Mouse (Mus musculus): ENCODE results near the gene Vmn1r191. TPM values are rescaled to one million over a fixed set of nuclear protein-coding genes. Genes with fewer than 3 reads are reported as not detected.
"Not testable (repeated sequence)": the region's sequence is repeated elsewhere in the genome, so short reads cannot be mapped to it uniquely, and the experiment has no call there.

The Vmn1r191 gene
- polyA plus RNA-seq (2012; fragmentation: generic; extraction: Trizol), result not detected
- long read RNA-seq, experiment 1, result 0 reads
- long read RNA-seq, experiment 2, result 0 reads

- Histone ChIP-seq H3K36me3 (ENCODE audit: control insufficient read depth, insufficient read depth) (no peaks in the 10 kb centered on the region), H3K79me2 (ENCODE audit: control insufficient read depth, insufficient read depth) (no peaks in the 10 kb centered on the region), H3K4me3 (ENCODE audit: insufficient read depth, poor library complexity, severe bottlenecking) (no peak within 1 kb of the TSS), H3K27me3 (ENCODE audit: control insufficient read depth, insufficient read depth, insufficient read length) (no peaks in the 10 kb centered on the region), H3ac (ENCODE audit: control insufficient read depth, insufficient read length, low read depth) (no peak within 1 kb of the TSS), H3K79me3 (ENCODE audit: low read depth) (no peaks in the 10 kb centered on the region)
- TF ChIP-seq CEBPB (IDR thresholded peaks at IDR 0.05; ENCODE audit: low read depth), result no peak
- no peak for TF ChIP-seq MAX (IDR thresholded peaks at IDR 0.05)
Observed at GRCm38 (mm10) chr13:22183869-22184268, at the start of gene Vmn1r191. Gene Vmn1r191, minus strand, starts transcription at chr13:22183969.

- not testable (repeated sequence) for H3ac ChIP-seq (ENCODE audit: control insufficient read depth, insufficient read length, low read depth); H3K79me3 ChIP-seq (ENCODE audit: low read depth); H3K79me2 ChIP-seq (ENCODE audit: control insufficient read depth, insufficient read depth); H3K4me3 ChIP-seq (ENCODE audit: insufficient read depth, poor library complexity, severe bottlenecking); H3K36me3 ChIP-seq (ENCODE audit: control insufficient read depth, insufficient read depth); H3K27me3 ChIP-seq (ENCODE audit: control insufficient read depth, insufficient read depth, insufficient read length)
Observed at GRCm38 (mm10) chr13:22223060-22223459, 39.3 kb upstream of the Vmn1r191 start, which contains the start of gene Vmn1r193. Gene Vmn1r193, minus strand, starts transcription at chr13:22223160.

DNA sequence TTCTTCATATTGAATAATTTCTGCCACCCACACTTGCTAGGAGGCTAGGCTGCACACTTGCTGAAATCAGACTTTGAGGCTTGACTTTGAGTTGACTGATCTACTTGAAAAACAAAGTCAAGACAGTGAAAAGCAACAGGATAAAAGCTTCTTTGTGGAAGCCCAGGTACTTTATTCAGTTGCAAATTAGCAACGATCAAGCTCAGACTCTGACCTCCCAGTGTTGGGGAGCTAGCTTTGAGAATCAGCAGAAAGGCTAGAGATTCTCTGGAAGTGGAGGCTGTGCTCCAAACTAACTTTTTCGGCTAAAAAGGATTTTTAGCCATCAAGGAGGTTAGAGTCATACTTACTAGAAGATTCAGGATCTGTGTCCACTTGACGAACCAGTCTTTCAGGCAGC is 9.0 kb upstream of the Vmn1r191 start:
- H3K79me3 ChIP-seq (ENCODE audit: low read depth); H3K4me3 ChIP-seq (ENCODE audit: insufficient read depth, poor library complexity, severe bottlenecking); H3K79me2 ChIP-seq (ENCODE audit: control insufficient read depth, insufficient read depth); H3K36me3 ChIP-seq (ENCODE audit: control insufficient read depth, insufficient read depth); H3K27me3 ChIP-seq (ENCODE audit: control insufficient read depth, insufficient read depth, insufficient read length); H3ac ChIP-seq (ENCODE audit: control insufficient read depth, insufficient read length, low read depth): not testable (repeated sequence)

GRCm38 (mm10) chr13:22191041-22191440 is 7.3 kb upstream of the Vmn1r191 start, which contains the start of gene Vmn1r192:
Gene Vmn1r192, minus strand, starts transcription at chr13:22191141.
- Histone ChIP-seq H3K79me3 (ENCODE audit: low read depth) (no peaks in the 10 kb centered on the region), H3K79me2 (ENCODE audit: control insufficient read depth, insufficient read depth) (no peaks in the 10 kb centered on the region), H3ac (ENCODE audit: control insufficient read depth, insufficient read length, low read depth) (no peak within 1 kb of the TSS), H3K4me3 (ENCODE audit: insufficient read depth, poor library complexity, severe bottlenecking) (no peak within 1 kb of the TSS), H3K36me3 (ENCODE audit: control insufficient read depth, insufficient read depth) (no peaks in the 10 kb centered on the region), H3K27me3 (ENCODE audit: control insufficient read depth, insufficient read depth, insufficient read length) (no peaks in the 10 kb centered on the region)
- no peak for TF ChIP-seq CTCF (IDR thresholded peaks at IDR 0.05; ENCODE audit: control insufficient read depth, insufficient read depth, insufficient read length)
- no peak for TF ChIP-seq MYOG (IDR thresholded peaks at IDR 0.05; ENCODE audit: control insufficient read depth, extremely low read depth, insufficient read length)
- TF ChIP-seq MYOD1 (IDR thresholded peaks at IDR 0.05; ENCODE audit: control insufficient read depth, insufficient read length, low read depth), result no peak
- no peak for TF ChIP-seq CEBPB (IDR thresholded peaks at IDR 0.05; ENCODE audit: low read depth)
- no peak for TF ChIP-seq USF1 (IDR thresholded peaks at IDR 0.05; ENCODE audit: low read depth)
- no peak for TF ChIP-seq FOSL1 (IDR thresholded peaks at IDR 0.05; ENCODE audit: insufficient read depth, low read length, poor library complexity, severe bottlenecking)
- no peak for TF ChIP-seq MAX (IDR thresholded peaks at IDR 0.05)

GRCm38 (mm10) chr13:22190385-22190784 is 6.6 kb upstream of the Vmn1r191 start:
- TF ChIP-seq MAX (IDR thresholded peaks at IDR 0.05) (no peak), MYOG (IDR thresholded peaks at IDR 0.05; ENCODE audit: control insufficient read depth, extremely low read depth, insufficient read length) (no peak), FOSL1 (IDR thresholded peaks at IDR 0.05; ENCODE audit: insufficient read depth, low read length, poor library complexity, severe bottlenecking) (no peak), USF1 (IDR thresholded peaks at IDR 0.05; ENCODE audit: low read depth) (no peak), CTCF (IDR thresholded peaks at IDR 0.05; ENCODE audit: control insufficient read depth, insufficient read depth, insufficient read length) (no peak), CEBPB (IDR thresholded peaks at IDR 0.05; ENCODE audit: low read depth) (no peak), MYOD1 (IDR thresholded peaks at IDR 0.05; ENCODE audit: control insufficient read depth, insufficient read length, low read depth) (no peak)
- no peak overlapping the region for H3ac ChIP-seq (ENCODE audit: control insufficient read depth, insufficient read length, low read depth)
- no peaks in the 10 kb centered on the region for H3K79me3 ChIP-seq (ENCODE audit: low read depth)
- H3K4me3 ChIP-seq (ENCODE audit: insufficient read depth, poor library complexity, severe bottlenecking), result no peak overlapping the region
- no peaks in the 10 kb centered on the region for H3K27me3 ChIP-seq (ENCODE audit: control insufficient read depth, insufficient read depth, insufficient read length)
- H3K79me2 ChIP-seq (ENCODE audit: control insufficient read depth, insufficient read depth), result no peaks in the 10 kb centered on the region
- no peaks in the 10 kb centered on the region for H3K36me3 ChIP-seq (ENCODE audit: control insufficient read depth, insufficient read depth)

GRCm38 (mm10) chr13:22189313-22189712 is 5.5 kb upstream of the Vmn1r191 start:
- no peaks in the 10 kb centered on the region for H3K79me3 ChIP-seq (ENCODE audit: low read depth)
- no peaks in the 10 kb centered on the region for H3K79me2 ChIP-seq (ENCODE audit: control insufficient read depth, insufficient read depth)
- no peak overlapping the region for H3ac ChIP-seq (ENCODE audit: control insufficient read depth, insufficient read length, low read depth)
- no peaks in the 10 kb centered on the region for H3K27me3 ChIP-seq (ENCODE audit: control insufficient read depth, insufficient read depth, insufficient read length)
- TF ChIP-seq MYOG (IDR thresholded peaks at IDR 0.05; ENCODE audit: control insufficient read depth, extremely low read depth, insufficient read length) (no peak), USF1 (IDR thresholded peaks at IDR 0.05; ENCODE audit: low read depth) (no peak), CEBPB (IDR thresholded peaks at IDR 0.05; ENCODE audit: low read depth) (no peak), MYOD1 (IDR thresholded peaks at IDR 0.05; ENCODE audit: control insufficient read depth, insufficient read length, low read depth) (no peak), MAX (IDR thresholded peaks at IDR 0.05) (no peak), FOSL1 (IDR thresholded peaks at IDR 0.05; ENCODE audit: insufficient read depth, low read length, poor library complexity, severe bottlenecking) (no peak), CTCF (IDR thresholded peaks at IDR 0.05; ENCODE audit: control insufficient read depth, insufficient read depth, insufficient read length) (no peak)
- no peak overlapping the region for H3K4me3 ChIP-seq (ENCODE audit: insufficient read depth, poor library complexity, severe bottlenecking)
- H3K36me3 ChIP-seq (ENCODE audit: control insufficient read depth, insufficient read depth), result no peaks in the 10 kb centered on the region
